Comparison of ENCODE assay signal across 19 mouse cellular contexts in genomic region chr11:84079887-84080286, GRCm38 (mm10). TPM values are rescaled to one million over a fixed set of nuclear protein-coding genes. Genes with fewer than 3 reads are reported as not detected.
DNase-seq lines count a peak whose midpoint lies in the region; ATAC-seq and TF ChIP-seq lines count a peak whose summit lies in the region.
"Had no signal": no experiment of that assay in that cellular context is flagged by ENCODE, and none has a peak within 500 bp of the region (broad histone marks: within the 10 kb centered on the region; RNA-seq: fewer than 3 reads in every experiment).

No protein-coding gene starts in this region.

- TF ChIP-seq POLR2A in heart, adult 2 months (IDR thresholded peaks at IDR 0.05; ENCODE audit: insufficient read depth, low read depth, low read length) = no peak

- H3K4me1 ChIP-seq in embryonic facial prominence, embryonic 14.5 days (ENCODE audit: control insufficient read depth, insufficient read depth, low read length) = no peaks in the 10 kb centered on the region
- no peaks in the 10 kb centered on the region for H3K4me1 ChIP-seq in embryonic facial prominence, embryonic 10.5 days
- H3K4me1 ChIP-seq in heart, postnatal 0 days (ENCODE audit: control insufficient read depth, insufficient read depth) = peaks cover 8% of the 10 kb centered on the region; the same call in 1 of the 2 replicates
- H3K4me1 ChIP-seq in heart, adult 2 months (ENCODE audit: control insufficient read depth, insufficient read depth, low read length) = no peaks in the 10 kb centered on the region
- 0 out of 2 replicates have a peak, but pooled peaks cover 4% of the 10 kb centered on the region for H3K4me1 ChIP-seq in forebrain, embryonic 13.5 days
- H3K4me1 ChIP-seq: hindbrain, embryonic 15.5 days; liver, embryonic 12.5 days had no signal

- DNase-seq in embryonic facial prominence, embryonic 14.5 days (ENCODE audit: low spot score) = peak; percentile 29
- DNase-seq in embryonic facial prominence, embryonic 10.5 days (ENCODE audit: low spot score) = no peak
- DNase-seq in heart, postnatal 0 days (ENCODE audit: low spot score) = peak; percentile 57
- no peak for DNase-seq in heart, adult 2 months
- peak; percentile 47 to 63 for DNase-seq in lung, adult 18-20 months
- no peak for DNase-seq in lung, postnatal 14 days
- no peak for DNase-seq in cerebellum, postnatal 4 days (ENCODE audit: low spot score in 2 of 2)
- DNase-seq: adrenal gland, adult 8-10 months; cerebellum, postnatal 10 days; kidney, adult 9 months; midbrain, embryonic 14.5 days; retina, postnatal 1 day; thymus, postnatal 4 days had no signal

- no peak overlapping the region for H3K4me2 ChIP-seq in embryonic facial prominence, embryonic 14.5 days (ENCODE audit: low read depth, low read length)
- H3K4me2 ChIP-seq in heart, postnatal 0 days (ENCODE audit: low read depth, low read length) = no peak overlapping the region
- no peak overlapping the region for H3K4me2 ChIP-seq in forebrain, embryonic 13.5 days
- H3K4me2 ChIP-seq: forebrain, embryonic 15.5 days; hindbrain, embryonic 15.5 days; liver, embryonic 12.5 days had no signal

- H3K36me3 ChIP-seq in embryonic facial prominence, embryonic 14.5 days (ENCODE audit: control insufficient read depth, insufficient read depth, low read length) = peaks cover 40% of the 10 kb centered on the region
- peaks cover 67% of the 10 kb centered on the region for H3K36me3 ChIP-seq in embryonic facial prominence, embryonic 10.5 days (replicated peaks)
- peaks cover 17% of the 10 kb centered on the region; the same call in 1 of the 2 replicates for H3K36me3 ChIP-seq in heart, postnatal 0 days (replicated peaks; ENCODE audit: control insufficient read depth, insufficient read depth, low read length)
- no peaks in the 10 kb centered on the region for H3K36me3 ChIP-seq in heart, adult 2 months (ENCODE audit: control insufficient read depth, insufficient read depth, low read length)
- H3K36me3 ChIP-seq in forebrain, embryonic 13.5 days (ENCODE audit: poor library complexity, severe bottlenecking) = peaks cover 48% of the 10 kb centered on the region

- no peaks in the 10 kb centered on the region for H3K79me2 ChIP-seq in heart, adult 2 months (replicated peaks; ENCODE audit: control insufficient read depth, insufficient read depth, low read length)

- 74% methylated on average over 4 of the region's 4 CpGs for WGBS in embryonic facial prominence, embryonic 14.5 days
- WGBS in embryonic facial prominence, embryonic 10.5 days = 79% methylated on average over 4 of the region's 4 CpGs
- WGBS in heart, postnatal 0 days = 34% methylated on average over 4 of the region's 4 CpGs
- 56% methylated on average over 4 of the region's 4 CpGs for WGBS in heart, adult 2 months
- whole genome bisulfite sequencing in forebrain, embryonic 13.5 days = 86% methylated on average over 4 of the region's 4 CpGs

- no peak overlapping the region for H3K4me3 ChIP-seq in embryonic facial prominence, embryonic 14.5 days (ENCODE audit: low read depth, low read length)
- no peak overlapping the region for H3K4me3 ChIP-seq in embryonic facial prominence, embryonic 10.5 days
- H3K4me3 ChIP-seq in heart, postnatal 0 days (ENCODE audit: low read depth, low read length) = no peak overlapping the region
- H3K4me3 ChIP-seq in heart, adult 2 months = no peak overlapping the region
- H3K4me3 ChIP-seq in forebrain, embryonic 13.5 days = no peak overlapping the region
- H3K4me3 ChIP-seq: erythroblast, embryonic 14.5 days; forebrain, embryonic 15.5 days; hindbrain, embryonic 15.5 days; liver, embryonic 12.5 days had no signal

- no peaks in the 10 kb centered on the region for H3K27me3 ChIP-seq in embryonic facial prominence, embryonic 14.5 days (replicated peaks; ENCODE audit: control insufficient read depth, insufficient read depth, low read length)
- no peaks in the 10 kb centered on the region for H3K27me3 ChIP-seq in embryonic facial prominence, embryonic 10.5 days (replicated peaks; ENCODE audit: low read depth, poor library complexity, severe bottlenecking)
- no peaks in the 10 kb centered on the region for H3K27me3 ChIP-seq in heart, postnatal 0 days (ENCODE audit: control insufficient read depth, insufficient read depth, low read length)
- no peaks in the 10 kb centered on the region for H3K27me3 ChIP-seq in heart, adult 2 months (ENCODE audit: control insufficient read depth, insufficient read depth, low read length)
- no peaks in the 10 kb centered on the region for H3K27me3 ChIP-seq in forebrain, embryonic 13.5 days
- H3K27me3 ChIP-seq: forebrain, embryonic 15.5 days; hindbrain, embryonic 15.5 days; liver, embryonic 12.5 days had no signal

- no peak overlapping the region for H3K9ac ChIP-seq in embryonic facial prominence, embryonic 14.5 days (ENCODE audit: low read depth, low read length)
- no peak overlapping the region for H3K9ac ChIP-seq in heart, postnatal 0 days (replicated peaks; ENCODE audit: low read depth, low read length)
- H3K9ac ChIP-seq in heart, adult 2 months (ENCODE audit: low read depth, low read length) = no peak overlapping the region
- H3K9ac ChIP-seq in forebrain, embryonic 13.5 days = no peak overlapping the region
- H3K9ac ChIP-seq: forebrain, embryonic 15.5 days; hindbrain, embryonic 15.5 days; liver, embryonic 12.5 days had no signal

- no peak for ATAC-seq in embryonic facial prominence, embryonic 14.5 days (ENCODE audit: low read depth)
- peak; percentile 85; the same call in 1 of the 2 replicates for ATAC-seq in heart, postnatal 0 days (ENCODE audit: insufficient read depth, low read depth)
- ATAC-seq in forebrain, embryonic 13.5 days = no peak
- ATAC-seq: forebrain, embryonic 15.5 days; liver, embryonic 12.5 days had no signal

- intact Hi-C loops in heart, adult 2 months (cut with DNase I) = no loop called here

- no peaks in the 10 kb centered on the region for H3K9me3 ChIP-seq in embryonic facial prominence, embryonic 14.5 days (ENCODE audit: control insufficient read depth, low read length)
- H3K9me3 ChIP-seq in embryonic facial prominence, embryonic 10.5 days = no peaks in the 10 kb centered on the region
- no peaks in the 10 kb centered on the region for H3K9me3 ChIP-seq in heart, postnatal 0 days (replicated peaks; ENCODE audit: control insufficient read depth, low read length)
- H3K9me3 ChIP-seq in forebrain, embryonic 13.5 days (replicated peaks) = no peaks in the 10 kb centered on the region
- H3K9me3 ChIP-seq: forebrain, embryonic 15.5 days; hindbrain, embryonic 15.5 days; liver, embryonic 12.5 days had no signal

- TF ChIP-seq CTCF in heart, postnatal 0 days (IDR thresholded peaks at IDR 0.05; ENCODE audit: low read depth) = no peak
- no peak for TF ChIP-seq CTCF in heart, adult 2 months (IDR thresholded peaks at IDR 0.05)

- H3K27ac ChIP-seq in embryonic facial prominence, embryonic 14.5 days (replicated peaks; ENCODE audit: low read depth, low read length) = no peak overlapping the region
- H3K27ac ChIP-seq in embryonic facial prominence, embryonic 10.5 days (replicated peaks) = no peak overlapping the region
- H3K27ac ChIP-seq in heart, postnatal 0 days (ENCODE audit: low read depth) = 0 out of 2 replicates have a peak overlapping the region, but pooled peaks have one; percentile 35
- H3K27ac ChIP-seq in heart, adult 2 months = no peak overlapping the region
- H3K27ac ChIP-seq in forebrain, embryonic 13.5 days = no peak overlapping the region
- H3K27ac ChIP-seq: forebrain, embryonic 15.5 days; hindbrain, embryonic 15.5 days; liver, embryonic 12.5 days had no signal

- no peak for TF ChIP-seq EP300 in heart, postnatal 0 days (IDR thresholded peaks at IDR 0.05; ENCODE audit: low read depth)
- no peak for TF ChIP-seq EP300 in heart, adult 2 months (IDR thresholded peaks at IDR 0.05; ENCODE audit: insufficient read depth, low read depth, low read length)

RNA-seq across cellular contexts. Expression of gene Dusp14, which starts 10.8 kb away (rescaled TPM):
- polyA plus RNA-seq in embryonic facial prominence, embryonic 14.5 days (2014; fragmentation: Nextera tagmentation; extraction: Ambion mirVana) = 17.6 and 21.1 TPM in 2 replicates
- polyA plus RNA-seq in embryonic facial prominence, embryonic 10.5 days (2016; fragmentation: Nextera tagmentation; extraction: Ambion mirVana) = 7.3 and 9.4 TPM in 2 replicates
- total RNA-seq in heart, postnatal 0 days (2014; rRNA removed; ENCODE audit: low replicate concordance) = 1.3 and 8.2 TPM in 2 replicates
- polyA plus RNA-seq in heart, postnatal 0 days (2015; fragmentation: Nextera tagmentation; extraction: Ambion mirVana) = 1.4 and 2.4 TPM in 2 replicates
- under 1 TPM; 0.34 to 0.48 TPM for total RNA-seq in heart, adult 2 months (2021)
- polyA plus RNA-seq in heart, adult 2 months (2012; rRNA removed) = 1.2 and 3.5 TPM in 2 replicates
- 27.6 and 33.8 TPM in 2 replicates for polyA plus RNA-seq in forebrain, embryonic 13.5 days (2015; fragmentation: Nextera tagmentation; extraction: Ambion mirVana)
- total RNA-seq: megakaryocyte, adult 5-6 weeks had no signal
- polyA plus RNA-seq: erythroblast, embryonic 14.5 days had no signal

RNA-seq across cellular contexts. Expression of gene Tada2a, which starts 49.5 kb away (rescaled TPM):
- polyA plus RNA-seq in embryonic facial prominence, embryonic 14.5 days (2014; fragmentation: Nextera tagmentation; extraction: Ambion mirVana) = 29.4 and 33.9 TPM in 2 replicates
- polyA plus RNA-seq in embryonic facial prominence, embryonic 10.5 days (2016; fragmentation: Nextera tagmentation; extraction: Ambion mirVana) = 41.3 TPM in 2 replicates
- total RNA-seq in heart, postnatal 0 days (2014; rRNA removed; ENCODE audit: low replicate concordance) = 2.2 and 4.3 TPM in 2 replicates
- 10.3 and 10.4 TPM in 2 replicates for polyA plus RNA-seq in heart, postnatal 0 days (2015; fragmentation: Nextera tagmentation; extraction: Ambion mirVana)
- 1 to 10 TPM; 6.2 to 6.4 TPM for total RNA-seq in heart, adult 2 months (2021)
- 4.6 and 8.4 TPM in 2 replicates for polyA plus RNA-seq in heart, adult 2 months (2012; rRNA removed)
- 38.8 and 40.1 TPM in 2 replicates for polyA plus RNA-seq in forebrain, embryonic 13.5 days (2015; fragmentation: Nextera tagmentation; extraction: Ambion mirVana)

RNA-seq across cellular contexts. Expression of gene Acaca, which starts 49.6 kb away (rescaled TPM):
- polyA plus RNA-seq in embryonic facial prominence, embryonic 14.5 days (2014; fragmentation: Nextera tagmentation; extraction: Ambion mirVana) = 17.4 and 20.5 TPM in 2 replicates
- 21.7 and 26.2 TPM in 2 replicates for polyA plus RNA-seq in embryonic facial prominence, embryonic 10.5 days (2016; fragmentation: Nextera tagmentation; extraction: Ambion mirVana)
- total RNA-seq in heart, postnatal 0 days (2014; rRNA removed; ENCODE audit: low replicate concordance) = 11.5 and 24.4 TPM in 2 replicates
- polyA plus RNA-seq in heart, postnatal 0 days (2015; fragmentation: Nextera tagmentation; extraction: Ambion mirVana) = 2.5 and 3.0 TPM in 2 replicates
- 10 to 100 TPM; 19.4 to 20.0 TPM for total RNA-seq in heart, adult 2 months (2021)
- 25.0 and 25.9 TPM in 2 replicates for polyA plus RNA-seq in heart, adult 2 months (2012; rRNA removed)
- polyA plus RNA-seq in forebrain, embryonic 13.5 days (2015; fragmentation: Nextera tagmentation; extraction: Ambion mirVana) = 20.5 and 22.6 TPM in 2 replicates

Comparison
In these comparisons a context has a peak if more than half of its experiments do, and no peak if none do; other contexts are left out.
1. DNase-seq: peak in embryonic facial prominence, embryonic 14.5 days (single experiment), heart, postnatal 0 days (single experiment) and lung, adult 18-20 months (2 of 2); none in embryonic facial prominence, embryonic 10.5 days (single experiment), heart, adult 2 months (0 of 2), lung, postnatal 14 days (single experiment) and cerebellum, postnatal 4 days (0 of 2).